Mouse (Mus musculus): ENCODE results near the gene Eif4enif1.
"Not testable (repeated sequence)": the region's sequence is repeated elsewhere in the genome, so short reads cannot be mapped to it uniquely, and the experiment has no call there.

Gene Eif4enif1

DNA sequence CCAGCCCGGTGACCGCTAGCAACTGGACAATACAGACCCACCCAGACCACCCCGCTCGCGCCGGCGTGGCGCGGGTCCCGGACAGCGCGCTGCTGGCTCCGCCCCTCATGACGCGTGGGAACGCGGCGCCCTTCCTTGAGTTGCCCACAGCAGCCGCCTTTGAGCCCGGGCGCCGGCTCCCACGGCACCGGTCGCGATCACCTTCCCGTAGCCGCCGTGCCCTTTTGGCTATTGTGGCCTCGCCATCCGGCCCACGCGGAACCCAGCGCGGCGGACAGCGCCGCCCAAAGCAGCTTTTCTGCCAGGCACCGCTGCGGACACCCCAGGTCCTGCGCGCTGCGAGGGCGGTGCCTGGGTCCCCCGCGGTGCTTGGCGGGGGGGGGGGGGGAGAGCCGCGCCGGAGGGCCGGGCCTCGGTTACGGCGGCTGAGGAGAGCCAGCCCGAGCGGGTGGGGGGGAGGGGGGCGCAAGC is at the start of gene Eif4enif1:
Gene Eif4enif1, plus strand, starts transcription at position 162 of the 471 bp plus-strand sequence.
- peak; percentile 92 for DNase-seq

DNA sequence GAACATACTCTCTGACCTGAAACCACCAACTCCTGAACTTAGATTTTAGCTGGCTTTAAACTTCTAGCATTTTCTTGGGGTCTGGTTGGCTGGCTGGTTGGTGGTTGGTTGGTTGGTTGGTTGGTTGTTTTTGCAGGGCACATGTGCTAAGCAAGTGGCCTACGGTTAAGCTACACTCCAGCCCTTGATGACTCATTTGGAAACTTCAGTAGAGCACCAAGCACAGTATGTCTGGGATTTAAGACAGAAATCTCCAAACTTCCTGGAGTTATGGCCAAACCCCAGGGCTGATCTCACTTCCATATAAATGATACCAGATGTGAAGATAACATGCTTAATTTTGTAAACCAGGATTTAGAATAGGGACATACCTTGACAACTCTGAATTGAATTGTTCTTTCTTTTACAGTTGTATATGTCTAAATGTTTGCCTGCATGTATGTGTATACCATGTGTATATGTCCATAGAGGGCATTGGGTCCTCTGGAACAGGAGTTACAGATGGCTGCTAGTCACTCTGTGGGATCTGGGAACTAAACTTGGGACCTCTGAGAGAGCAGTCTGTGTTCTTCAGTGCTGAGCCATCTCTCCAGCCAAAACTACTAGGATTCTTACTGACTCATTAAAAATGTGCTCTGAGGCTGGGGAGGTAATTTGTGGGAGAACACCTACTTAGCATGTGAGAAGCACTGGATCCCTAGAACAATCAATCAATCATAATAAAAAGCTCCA is 48.4 kb upstream of the Eif4enif1 start:
- peak; percentile 72 for DNase-seq

DNA sequence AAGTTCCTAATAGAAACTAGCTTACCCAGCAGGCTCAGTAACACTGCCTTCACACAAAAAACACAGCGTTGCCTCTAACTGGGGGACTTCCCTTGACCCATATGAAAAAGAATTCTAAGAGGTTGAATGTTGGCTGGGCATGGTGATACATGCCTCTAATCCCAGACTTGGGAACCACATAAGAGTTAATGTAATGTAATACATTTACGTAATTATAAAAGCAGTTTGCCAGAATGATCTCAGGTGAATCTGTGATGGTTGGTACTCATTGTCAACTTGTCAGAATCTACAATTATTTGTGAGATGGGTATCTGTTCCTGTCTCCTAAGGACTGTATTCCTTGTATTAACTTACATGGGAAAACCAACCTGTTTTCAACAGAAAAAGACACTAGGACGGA is 45.2 kb upstream of the Eif4enif1 start:
- not testable (repeated sequence) for DNase-seq

DNA sequence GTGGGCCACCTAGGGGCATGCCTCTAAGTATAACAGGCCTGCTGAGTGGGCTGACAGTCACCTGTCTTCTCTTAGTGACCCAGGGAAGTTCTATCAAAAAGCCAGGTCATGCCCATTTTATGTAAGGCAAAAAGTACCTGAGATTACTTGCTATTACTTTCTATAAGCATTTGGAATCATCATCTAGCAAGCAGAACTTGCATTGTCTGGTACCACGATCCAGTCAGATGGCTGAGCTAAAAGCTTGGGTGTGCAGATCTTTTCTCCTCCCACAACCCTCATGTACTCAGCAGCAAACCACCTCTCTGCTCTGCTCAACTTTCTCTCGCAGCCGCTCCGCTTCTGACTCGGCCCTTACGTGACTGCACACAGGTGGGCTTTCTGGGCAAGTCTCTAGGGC is 44.2 kb upstream of the Eif4enif1 start:
- DNase-seq = not testable (repeated sequence)

DNA sequence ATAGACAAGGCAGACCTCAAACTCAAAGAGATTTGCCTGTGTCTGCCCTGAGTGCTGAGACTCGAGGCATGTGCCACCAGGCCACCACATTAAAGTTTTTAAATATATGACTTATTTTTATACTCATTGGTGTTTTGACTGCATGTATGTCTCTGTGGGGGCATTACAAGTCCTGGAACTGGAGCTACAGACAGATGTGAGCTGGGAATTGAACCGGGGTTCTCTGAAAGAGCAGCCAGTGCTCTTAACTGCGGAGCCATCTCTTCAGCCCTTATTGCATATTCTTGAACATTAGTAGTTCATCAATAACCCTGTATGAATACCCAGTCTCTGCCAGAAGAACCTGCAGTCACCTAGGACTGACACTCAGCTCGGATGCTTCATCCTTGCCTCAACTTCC is 43.4 kb upstream of the Eif4enif1 start:
- DNase-seq = not testable (repeated sequence)

DNA sequence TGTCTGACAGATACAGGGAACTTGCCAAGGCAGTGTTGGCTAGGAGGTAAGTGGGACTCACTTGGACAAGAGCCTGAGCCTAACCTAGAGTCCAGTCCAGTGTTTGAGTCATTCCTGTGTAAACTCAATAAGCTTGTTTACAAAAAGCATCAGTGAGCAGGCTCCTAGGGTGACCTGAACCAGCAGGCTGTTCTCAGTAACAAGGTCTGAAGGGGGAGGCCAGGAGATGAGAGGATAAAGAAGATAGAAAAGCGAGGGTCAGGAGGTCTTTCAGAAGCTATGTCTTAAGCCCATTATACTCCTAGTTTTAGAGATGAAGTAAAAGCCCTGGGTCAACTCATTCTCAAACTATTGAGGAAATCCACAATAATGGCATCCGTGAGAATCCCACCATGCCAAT is 40.8 kb upstream of the Eif4enif1 start:
- DNase-seq = peak; percentile 74

DNA sequence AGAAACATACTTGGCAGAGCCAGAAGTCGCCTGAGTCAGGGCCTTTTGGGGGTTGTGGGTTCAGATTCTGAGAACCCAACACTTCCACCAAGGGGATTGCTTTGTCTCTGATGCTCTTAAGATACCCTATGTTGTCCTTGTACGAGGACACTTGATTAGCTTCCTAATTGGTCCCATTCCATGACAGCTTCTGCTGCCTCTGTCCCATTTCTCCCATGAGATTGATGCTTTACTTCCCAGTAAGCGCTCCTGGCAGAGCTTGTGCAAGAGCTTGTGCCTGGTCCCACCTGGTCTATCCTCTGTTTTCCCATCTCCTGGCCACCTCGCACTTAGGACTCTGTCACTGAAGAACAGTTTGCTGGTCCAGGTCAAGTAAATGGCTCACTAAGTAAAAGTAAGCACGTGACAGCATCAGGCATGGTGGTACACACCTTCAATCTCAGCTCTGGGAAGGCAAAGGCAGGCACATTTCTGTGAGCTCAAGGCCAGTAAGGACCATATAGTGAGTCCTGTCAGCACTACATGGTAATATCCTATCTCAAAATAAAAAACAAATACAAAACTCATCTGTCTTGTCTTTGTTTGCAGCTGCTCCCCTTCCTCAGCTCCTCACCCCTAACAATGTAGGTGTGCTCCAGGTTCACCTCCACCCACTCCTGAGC is 39.8 kb upstream of the Eif4enif1 start:
- DNase-seq = peak; percentile 91

DNA sequence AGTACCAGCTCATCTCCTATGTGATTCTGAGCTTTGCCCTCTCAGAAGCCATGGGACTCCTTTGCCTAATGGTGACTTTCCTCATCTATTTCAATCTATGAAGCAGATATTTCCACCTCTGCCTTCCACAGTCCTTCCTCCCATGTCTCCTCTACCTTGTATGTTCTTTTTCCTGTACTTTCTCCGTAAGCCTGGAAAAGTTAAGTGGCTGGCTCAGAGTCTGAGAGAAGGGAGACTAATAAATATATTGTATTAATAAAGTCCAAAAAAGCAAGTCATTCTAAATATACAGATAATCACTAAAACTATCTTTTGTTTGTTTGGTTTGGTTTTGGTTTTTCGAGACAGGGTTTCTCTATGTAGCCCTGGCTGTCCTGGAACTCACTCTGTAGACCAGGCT is 39.1 kb upstream of the Eif4enif1 start:
- DNase-seq = not testable (repeated sequence)

DNA sequence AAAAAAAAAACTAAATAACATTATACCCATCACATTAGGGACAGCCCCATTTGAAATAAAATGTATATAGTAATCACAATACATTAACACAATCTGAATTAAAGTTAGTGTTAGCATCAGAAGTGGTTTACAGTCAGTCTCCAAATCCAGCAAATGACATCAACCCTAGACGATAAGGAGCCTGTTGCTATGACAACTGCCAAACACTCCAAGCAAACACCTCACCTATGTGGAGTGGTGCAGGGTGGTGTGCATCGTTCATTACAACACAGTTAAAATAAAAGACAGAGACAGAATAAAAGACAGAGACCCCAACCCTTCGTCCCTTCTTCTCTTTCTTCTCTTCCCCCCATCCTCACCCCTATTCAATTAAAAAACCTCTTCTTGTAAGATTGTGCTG is 38.5 kb upstream of the Eif4enif1 start:
- not testable (repeated sequence) for DNase-seq

DNA sequence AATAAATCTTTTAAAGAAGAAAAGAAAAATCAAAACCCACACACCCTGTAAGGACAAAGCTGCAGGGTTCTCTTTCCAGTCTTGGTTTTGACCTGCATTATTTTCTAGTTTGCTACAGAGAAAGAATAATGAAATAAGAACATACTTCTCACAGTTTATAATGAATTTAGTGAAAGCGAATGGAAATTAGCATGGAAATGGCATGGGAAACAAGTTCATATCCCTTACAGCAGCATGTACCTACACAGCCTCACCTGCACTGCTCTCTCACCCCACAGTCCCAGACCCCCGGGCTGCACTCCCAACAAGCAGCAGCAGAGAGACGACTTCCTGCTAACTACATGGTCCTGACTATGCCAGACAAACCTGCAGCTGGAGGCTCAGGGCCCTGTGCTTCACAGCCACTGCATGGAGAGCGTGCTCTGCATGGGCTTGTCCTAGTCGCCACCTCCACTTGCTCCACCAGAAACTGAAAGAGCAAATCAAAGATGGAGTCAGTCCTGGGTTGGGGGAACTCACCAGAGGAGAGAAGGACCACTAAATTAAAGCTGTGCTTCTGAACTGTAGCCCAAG is 36.9 kb upstream of the Eif4enif1 start:
- not testable (repeated sequence) for DNase-seq

DNA sequence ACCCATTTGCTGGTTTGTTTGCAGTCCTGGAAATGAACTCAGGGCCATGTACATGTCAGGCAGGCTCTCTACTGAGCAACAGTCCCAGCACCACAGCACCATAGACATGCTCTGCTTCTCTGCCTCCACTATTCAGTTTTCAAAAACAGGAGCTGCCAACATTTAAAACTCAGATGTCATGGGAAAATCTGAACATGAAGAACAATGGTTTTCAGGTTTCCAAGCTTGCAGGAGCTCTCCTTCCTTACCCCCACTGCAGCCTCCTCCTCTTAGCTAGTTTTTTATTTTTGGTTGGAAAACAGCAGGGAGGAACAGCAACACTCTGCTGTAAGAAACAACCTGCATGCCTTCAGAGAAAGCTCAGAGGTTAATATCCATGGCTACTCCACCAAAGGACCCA is 35.9 kb upstream of the Eif4enif1 start:
- DNase-seq = not testable (repeated sequence)

DNA sequence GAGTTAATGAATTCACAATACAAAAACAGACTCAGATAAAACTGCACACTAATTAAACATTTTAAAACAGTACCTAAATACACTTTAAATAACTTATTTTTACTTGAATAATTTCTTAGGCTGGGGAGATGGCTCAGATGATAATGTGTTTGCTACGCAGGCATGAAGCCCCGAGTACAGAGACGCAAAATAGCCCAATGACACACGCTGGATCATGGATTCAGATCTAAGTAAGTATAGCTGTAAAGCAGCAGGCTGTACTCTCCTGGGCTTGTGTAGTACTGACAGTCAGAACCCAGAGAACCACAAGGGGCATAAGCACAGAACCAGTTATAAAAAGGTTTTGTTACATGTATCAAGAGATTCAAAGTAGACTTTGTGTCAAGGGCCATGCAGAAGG is 35.1 kb upstream of the Eif4enif1 start:
- not testable (repeated sequence) for DNase-seq

DNA sequence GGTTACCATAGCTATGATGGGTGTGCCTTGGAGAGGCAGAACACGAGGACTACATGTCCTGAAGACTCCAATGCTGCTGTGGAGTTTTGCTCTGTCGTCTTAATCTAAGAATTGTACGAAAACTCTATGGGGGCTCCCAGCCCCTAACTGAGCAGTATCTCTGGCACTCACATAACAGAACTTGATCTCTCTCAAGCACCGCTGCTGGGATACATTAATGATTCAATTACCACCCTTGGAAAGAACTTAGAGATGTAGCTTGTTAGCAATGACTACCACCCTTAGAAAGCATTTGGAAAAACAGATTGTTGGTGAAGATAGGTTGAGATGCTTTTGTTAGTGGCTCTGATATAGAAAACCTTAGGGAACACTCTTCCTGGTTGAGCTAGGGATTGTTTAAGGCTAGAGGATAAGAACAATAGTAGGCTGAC is 34.6 kb upstream of the Eif4enif1 start:
- DNase-seq = peak; percentile 58

DNA sequence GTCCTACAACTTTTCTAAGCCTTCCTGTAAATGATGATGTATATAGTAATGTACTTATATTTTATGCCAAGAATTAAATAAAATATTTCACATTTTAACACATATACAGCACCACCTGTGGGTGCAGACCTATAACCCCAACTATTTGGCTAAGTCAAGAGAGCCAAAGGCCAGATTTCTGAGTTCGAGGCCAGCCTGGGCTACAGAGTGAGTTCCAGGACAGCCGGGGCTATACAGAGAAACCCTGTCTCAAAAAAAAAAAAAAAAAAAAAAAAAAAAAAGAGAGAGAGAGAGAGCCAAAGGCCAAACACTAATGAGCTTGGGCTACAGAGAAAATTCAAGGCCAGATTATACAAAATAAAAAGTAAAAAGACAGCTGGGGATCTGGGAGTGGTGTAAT is 33.1 kb upstream of the Eif4enif1 start:
- peak; percentile 36 for DNase-seq

DNA sequence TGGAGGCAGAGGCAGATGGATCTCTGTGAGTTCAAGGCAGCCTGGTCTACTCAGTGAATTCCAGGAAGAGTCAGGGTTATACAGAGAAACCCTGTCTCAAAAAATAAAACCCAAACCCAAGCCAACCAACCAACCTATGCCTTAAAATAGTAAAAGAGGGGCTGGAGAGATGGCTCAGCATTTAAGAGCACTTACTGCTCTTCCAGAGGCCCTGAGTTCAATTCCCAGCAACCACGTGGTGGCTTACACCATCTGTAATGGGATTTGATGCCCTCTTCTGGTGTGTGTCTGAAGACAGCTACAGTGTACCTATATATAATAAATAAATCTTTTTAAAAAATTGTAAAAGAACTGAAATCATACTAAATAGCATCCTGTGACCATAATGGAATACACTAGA is 30.3 kb upstream of the Eif4enif1 start:
- DNase-seq = peak; percentile 52

DNA sequence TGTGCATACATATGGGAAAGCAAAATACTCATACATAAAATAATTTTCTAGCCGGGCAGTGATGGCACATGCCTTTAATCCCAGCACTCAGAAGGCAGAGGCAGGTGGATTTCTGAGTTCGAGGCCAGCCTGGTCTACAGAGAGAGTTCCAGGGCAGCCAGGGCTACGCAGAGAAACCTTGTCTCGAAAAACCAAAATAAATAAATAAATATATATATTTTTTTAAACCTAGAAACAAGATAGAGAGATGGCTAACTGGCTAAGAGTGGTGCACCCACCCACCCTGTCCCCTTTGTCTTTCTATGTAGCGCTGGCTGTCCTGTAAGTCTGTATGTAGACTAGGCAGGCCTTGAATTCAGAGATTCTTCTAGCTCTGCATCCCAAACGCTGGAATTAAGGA is 29.7 kb upstream of the Eif4enif1 start:
- DNase-seq = peak; percentile 19

DNA sequence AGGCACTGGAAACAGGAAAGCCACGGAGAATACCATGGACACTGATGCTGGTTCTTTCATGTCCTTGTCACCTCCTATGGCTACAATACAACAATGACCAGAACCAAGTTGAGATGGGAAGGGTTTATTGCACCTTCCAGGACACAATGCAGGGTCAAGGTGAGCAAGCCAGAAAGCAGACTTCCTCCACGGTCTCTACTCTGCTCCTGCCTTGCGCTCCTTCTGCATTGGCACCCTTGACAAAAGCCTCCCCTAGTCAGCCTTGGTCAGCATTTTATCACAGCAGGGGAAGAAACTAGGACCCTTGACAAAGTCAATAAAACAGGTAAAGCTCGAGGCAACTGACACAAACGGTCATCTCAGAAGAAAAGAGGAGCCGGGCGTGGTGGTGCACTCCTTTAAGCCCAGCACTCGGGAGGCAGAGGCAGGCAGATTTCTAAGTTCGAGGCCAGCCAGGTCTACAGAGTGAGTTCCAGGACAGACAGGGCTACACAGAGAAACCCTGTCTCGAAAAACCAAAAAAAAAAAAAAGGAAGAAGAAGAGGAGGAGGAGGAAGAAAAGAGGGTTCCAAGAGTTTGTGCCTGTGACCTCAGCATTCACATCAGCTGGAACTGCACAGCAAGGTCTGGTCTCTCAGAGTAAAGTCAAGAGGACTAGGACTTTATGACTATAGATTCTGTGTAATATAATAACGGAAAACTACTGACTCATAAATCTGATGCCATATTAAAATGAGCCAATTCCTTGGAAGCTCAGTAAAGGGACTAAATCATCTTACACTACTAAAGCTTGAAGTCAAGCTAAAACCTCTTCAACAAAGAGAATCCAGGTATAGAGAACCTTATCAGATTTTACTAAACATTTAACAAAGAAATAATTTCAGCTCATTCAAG is 28.5 kb upstream of the Eif4enif1 start:
- peak; percentile 66 for DNase-seq

DNA sequence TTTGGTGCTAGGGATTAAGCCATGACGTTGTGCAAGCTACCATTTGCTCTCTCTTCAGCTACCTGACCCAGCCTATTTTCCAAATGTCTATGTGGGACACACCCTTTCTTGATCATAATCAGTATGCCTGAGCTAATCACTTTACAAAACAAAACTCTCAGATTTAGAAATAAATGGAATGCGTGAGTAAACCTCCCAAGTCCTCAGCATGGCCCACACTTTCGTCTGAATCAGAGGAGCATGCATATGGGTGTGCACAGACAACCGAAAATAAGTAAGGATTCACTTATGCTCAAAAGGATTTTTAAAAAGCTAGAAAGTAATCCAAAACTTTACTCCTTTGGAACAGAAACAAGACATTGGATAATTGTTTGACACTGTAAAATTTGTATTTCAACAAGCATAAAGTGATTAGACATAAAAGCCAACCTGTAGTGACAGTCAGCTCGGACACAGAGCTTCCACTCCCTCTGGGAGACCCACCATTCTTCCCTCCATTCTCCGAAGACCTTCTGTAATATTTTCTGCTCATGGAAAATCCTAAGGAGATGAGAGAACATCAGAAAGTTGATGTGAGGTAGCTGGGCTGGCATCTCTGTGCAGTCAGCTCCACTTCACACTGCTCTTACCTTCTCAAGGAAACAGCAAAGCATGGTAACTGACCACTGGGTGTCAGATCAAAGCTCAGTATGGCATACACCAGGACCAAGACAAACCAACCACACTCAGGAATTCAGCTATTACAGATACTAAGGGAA is 23.0 kb upstream of the Eif4enif1 start:
- DNase-seq = peak; percentile 12

DNA sequence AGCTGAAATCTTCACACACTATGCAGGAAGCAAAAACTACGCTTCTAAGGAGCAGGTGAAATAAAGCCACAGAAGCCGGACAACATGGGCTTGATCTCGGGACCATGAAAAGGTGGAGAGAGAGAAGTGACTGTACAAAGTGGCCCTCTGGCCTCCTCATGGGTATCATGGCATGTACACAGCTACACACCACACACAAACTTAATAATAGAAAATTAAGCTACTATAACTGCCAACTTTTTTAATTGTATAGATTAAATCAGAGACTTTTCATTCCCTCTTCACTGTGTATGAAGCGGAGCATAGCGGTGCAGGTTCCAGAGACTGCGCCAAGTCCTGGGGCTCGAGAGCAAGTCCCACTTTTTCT is 22.5 kb upstream of the Eif4enif1 start:
- peak; percentile 37 for DNase-seq

DNA sequence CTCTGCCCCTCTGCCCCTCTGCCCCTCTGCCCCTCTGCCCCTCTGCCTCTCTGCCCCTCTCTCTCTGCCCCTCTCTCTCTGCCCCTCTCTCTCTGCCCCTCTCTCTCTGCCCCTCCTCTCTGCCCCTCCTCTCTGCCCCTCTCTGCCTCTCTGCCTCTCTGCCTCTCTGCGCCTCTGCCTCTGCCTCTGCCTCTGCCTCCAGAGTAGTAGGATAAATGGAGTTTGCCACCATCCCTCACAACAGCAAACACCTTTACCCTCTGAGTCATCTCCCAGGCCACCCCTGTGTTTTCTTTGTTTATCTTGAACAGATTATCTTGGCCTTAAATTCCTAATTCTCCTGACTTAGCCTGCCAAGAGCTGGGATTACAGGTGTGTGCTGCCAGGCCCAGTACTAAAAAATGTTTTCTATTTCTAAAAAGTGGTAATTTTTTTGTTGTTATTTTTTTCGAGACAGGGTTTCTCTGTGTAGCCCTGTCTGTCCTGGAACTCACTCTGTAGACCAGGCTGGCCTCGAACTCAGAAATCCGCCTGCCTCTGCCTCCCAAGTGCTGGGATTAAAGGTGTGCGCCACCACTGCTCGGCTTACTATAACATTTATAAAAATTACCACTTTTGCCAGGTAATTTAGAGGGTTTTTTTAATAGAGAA is 21.6 kb upstream of the Eif4enif1 start:
- DNase-seq = not testable (repeated sequence)

DNA sequence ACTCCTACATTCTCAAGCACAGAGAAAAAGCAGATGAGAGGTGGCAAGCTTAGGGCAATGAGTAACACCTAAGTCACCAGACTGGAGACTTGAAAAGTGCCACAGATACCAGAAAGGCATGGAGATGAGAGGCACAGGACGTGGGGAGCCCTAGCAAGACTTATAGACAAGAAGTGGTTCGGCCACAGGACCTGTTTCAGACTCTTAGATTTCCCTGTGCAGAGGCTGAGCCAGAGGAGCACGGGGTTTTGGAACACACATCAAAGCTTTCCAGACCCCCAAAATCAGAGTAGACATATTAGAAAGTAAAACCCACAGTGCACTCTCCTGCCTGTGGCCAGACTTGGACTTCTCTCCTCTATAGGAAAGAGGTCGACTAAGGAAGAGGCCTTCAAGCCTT is 20.9 kb upstream of the Eif4enif1 start:
- DNase-seq = peak; percentile 71

DNA sequence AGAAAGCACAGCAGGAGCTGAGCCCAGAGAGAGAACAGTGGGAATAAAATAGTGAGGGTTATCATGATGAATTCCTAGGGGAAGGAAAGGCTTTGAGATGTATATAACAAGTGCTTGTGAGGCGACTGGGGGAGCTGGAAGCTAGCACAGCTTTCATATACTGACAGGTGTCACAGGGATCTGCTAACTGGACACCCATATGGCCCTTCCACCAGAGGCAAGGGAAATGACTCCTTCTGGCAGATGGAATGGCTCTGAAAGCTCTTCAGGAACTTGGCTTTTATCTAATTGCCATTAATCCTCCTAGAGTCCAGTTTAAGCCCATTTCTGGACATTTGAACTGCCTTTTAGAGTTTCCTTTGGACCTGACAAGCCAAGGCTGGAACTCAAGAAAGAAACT is 20.2 kb upstream of the Eif4enif1 start:
- not testable (repeated sequence) for DNase-seq
